Comparison of ENCODE assay signal across 15 mouse cellular contexts in the genomic region with DNA sequence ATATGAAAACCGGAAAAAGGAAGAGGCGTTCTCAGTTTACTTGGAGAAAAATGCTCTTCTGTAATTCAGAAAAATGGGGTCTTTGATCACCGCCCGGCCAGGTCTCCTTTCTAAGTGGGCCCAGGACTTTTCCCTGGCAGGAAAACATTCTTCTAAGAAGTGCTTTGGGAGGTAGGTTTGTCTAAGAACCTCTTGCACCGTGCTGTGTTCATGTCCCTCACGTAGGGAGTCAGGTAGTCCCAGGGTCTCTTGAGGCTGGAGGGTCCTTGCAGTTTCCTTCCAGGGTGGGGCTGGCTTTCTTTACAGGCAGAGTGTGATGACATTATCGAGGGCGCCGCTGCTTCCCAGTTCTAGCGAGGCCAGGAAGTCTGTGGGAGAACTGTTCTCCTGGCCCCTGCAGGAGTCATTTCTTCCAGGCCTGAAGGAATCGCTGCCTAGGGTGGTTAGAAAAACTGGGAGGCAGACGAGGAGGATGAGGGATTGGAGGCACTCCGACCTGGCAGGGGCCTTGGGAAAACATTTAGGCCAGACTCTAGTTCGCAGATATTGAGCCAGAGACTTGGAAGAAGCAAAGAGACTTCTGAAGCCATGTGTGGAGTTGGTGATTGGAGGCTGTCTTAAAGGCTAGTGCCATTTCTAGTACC. TPM values are rescaled to one million over a fixed set of nuclear protein-coding genes. Genes with fewer than 3 reads are reported as not detected.
DNase-seq lines count a peak whose midpoint lies in the region; ATAC-seq and TF ChIP-seq lines count a peak whose summit lies in the region.
"Had no signal": no experiment of that assay in that cellular context is flagged by ENCODE, and none has a peak within 500 bp of the region (broad histone marks: within the 10 kb centered on the region; RNA-seq: fewer than 3 reads in every experiment).

No protein-coding gene starts in this region.

- TF ChIP-seq CTCF in cerebellum, adult 2 months (IDR thresholded peaks at IDR 0.05; ENCODE audit: borderline replicate concordance, insufficient read depth, low read depth, low read length) = no peak

- H3K27ac ChIP-seq in limb, embryonic 12.5 days = peak overlapping the region; percentile 77
- no peak overlapping the region for H3K27ac ChIP-seq in limb, embryonic 10.5 days
- peak overlapping the region; percentile 24 to 35; a peak in 3 of 4 replicates for H3K27ac ChIP-seq in heart, embryonic 14.5 days (replicated peaks in 1 of 2; ENCODE audit: control insufficient read depth in 1 of 2, insufficient read depth in 1 of 2, low read depth in 2 of 2, low read length in 2 of 2)
- peak overlapping the region; percentile 77 for H3K27ac ChIP-seq in limb, embryonic 13.5 days
- no peak overlapping the region for H3K27ac ChIP-seq in hindbrain, embryonic 10.5 days
- no peak overlapping the region for H3K27ac ChIP-seq in cerebellum, adult 2 months (ENCODE audit: insufficient read depth, low read length)
- H3K27ac ChIP-seq: kidney, embryonic 15.5 days; midbrain, embryonic 15.5 days had no signal

- no peak overlapping the region for H3K9ac ChIP-seq in limb, embryonic 12.5 days (replicated peaks)
- no peak overlapping the region for H3K9ac ChIP-seq in heart, embryonic 14.5 days (ENCODE audit: low read length)
- no peak overlapping the region for H3K9ac ChIP-seq in limb, embryonic 13.5 days
- H3K9ac ChIP-seq: kidney, embryonic 15.5 days; liver, postnatal 0 days; midbrain, embryonic 15.5 days had no signal

- peaks cover 18% of the 10 kb centered on the region for H3K4me1 ChIP-seq in limb, embryonic 12.5 days (replicated peaks)
- H3K4me1 ChIP-seq in limb, embryonic 10.5 days = peaks cover 26% of the 10 kb centered on the region
- H3K4me1 ChIP-seq in heart, embryonic 14.5 days (ENCODE audit: control insufficient read depth in 2 of 2, insufficient read depth in 2 of 2, low read length in 2 of 2) = peaks cover 13 to 17% of the 10 kb centered on the region in 2 experiments; a peak in 3 of 4 replicates
- peaks cover 41% of the 10 kb centered on the region for H3K4me1 ChIP-seq in limb, embryonic 13.5 days
- peaks cover 29% of the 10 kb centered on the region for H3K4me1 ChIP-seq in hindbrain, embryonic 10.5 days (replicated peaks)
- H3K4me1 ChIP-seq in cerebellum, adult 2 months (ENCODE audit: control insufficient read depth, insufficient read depth, low read length) = peaks cover 4% of the 10 kb centered on the region

- no peak for DNase-seq in limb, embryonic 10.5 days (ENCODE audit: low spot score)
- DNase-seq in gastrocnemius, adult 8-10 months (ENCODE audit: low spot score in 2 of 2) = peak; percentile 46 to 59
- no peak for DNase-seq in c-Kit-positive CD71-positive TER-119-positive erythroid progenitor cells, embryonic 14.5 days (ENCODE audit: low spot score)
- DNase-seq in hindbrain, embryonic 10.5 days (ENCODE audit: low spot score) = no peak
- DNase-seq in cerebellum, adult 2 months = no peak
- DNase-seq: cerebellum, adult 11-12 months; liver, postnatal 0 days had no signal

- no peak for ATAC-seq in limb, embryonic 12.5 days (ENCODE audit: insufficient number of reproducible peaks, insufficient read depth, low FRiP score, low TSS enrichment, low read depth)
- no peak for ATAC-seq in heart, embryonic 14.5 days (ENCODE audit: insufficient number of reproducible peaks, insufficient read depth, low FRiP score, low read depth)
- ATAC-seq in limb, embryonic 13.5 days (ENCODE audit: low FRiP score, low read depth) = no peak
- ATAC-seq: forebrain, embryonic 16.5 days; liver, postnatal 0 days; midbrain, embryonic 15.5 days had no signal

- no peak overlapping the region for H3K4me2 ChIP-seq in limb, embryonic 12.5 days
- H3K4me2 ChIP-seq in heart, embryonic 14.5 days (ENCODE audit: low read length) = no peak overlapping the region
- H3K4me2 ChIP-seq in limb, embryonic 13.5 days (replicated peaks) = peak overlapping the region; percentile 23; the same call in 1 of the 2 replicates
- H3K4me2 ChIP-seq: kidney, embryonic 15.5 days; midbrain, embryonic 15.5 days had no signal

- WGBS in limb, embryonic 12.5 days = 73% methylated on average over 14 of the region's 14 CpGs
- 84% methylated on average over 14 of the region's 14 CpGs for WGBS in limb, embryonic 10.5 days
- 60% methylated on average over 14 of the region's 14 CpGs for WGBS in heart, embryonic 14.5 days
- 67% methylated on average over 14 of the region's 14 CpGs for WGBS in limb, embryonic 13.5 days
- WGBS in hindbrain, embryonic 10.5 days = 78% methylated on average over 14 of the region's 14 CpGs
- 83% methylated on average over 14 of the region's 14 CpGs for WGBS in cerebellum, adult 2 months

- no peaks in the 10 kb centered on the region for H3K36me3 ChIP-seq in limb, embryonic 12.5 days
- H3K36me3 ChIP-seq in limb, embryonic 10.5 days = no peaks in the 10 kb centered on the region
- H3K36me3 ChIP-seq in heart, embryonic 14.5 days (ENCODE audit: control insufficient read depth, insufficient read depth, low read length) = no peaks in the 10 kb centered on the region
- H3K36me3 ChIP-seq in limb, embryonic 13.5 days = no peaks in the 10 kb centered on the region
- no peaks in the 10 kb centered on the region for H3K36me3 ChIP-seq in hindbrain, embryonic 10.5 days
- H3K36me3 ChIP-seq: kidney, embryonic 15.5 days; midbrain, embryonic 15.5 days had no signal

- no peak for TF ChIP-seq POLR2A in cerebellum, adult 2 months (IDR thresholded peaks at IDR 0.05; ENCODE audit: borderline replicate concordance, insufficient read depth, low read length)

- H3K4me3 ChIP-seq in limb, embryonic 12.5 days (replicated peaks) = no peak overlapping the region
- H3K4me3 ChIP-seq in limb, embryonic 10.5 days = no peak overlapping the region
- no peak overlapping the region for H3K4me3 ChIP-seq in heart, embryonic 14.5 days (ENCODE audit: control insufficient read depth in 1 of 2, insufficient read depth in 1 of 2, low read depth in 1 of 2, low read length in 2 of 2)
- no peak overlapping the region for H3K4me3 ChIP-seq in limb, embryonic 13.5 days
- H3K4me3 ChIP-seq in hindbrain, embryonic 10.5 days = no peak overlapping the region
- no peak overlapping the region for H3K4me3 ChIP-seq in cerebellum, adult 2 months (replicated peaks; ENCODE audit: insufficient read depth, low read depth, low read length)
- H3K4me3 ChIP-seq: erythroblast, embryonic 14.5 days; kidney, embryonic 15.5 days; midbrain, embryonic 15.5 days had no signal

- no peaks in the 10 kb centered on the region for H3K27me3 ChIP-seq in limb, embryonic 12.5 days
- H3K27me3 ChIP-seq in limb, embryonic 10.5 days (ENCODE audit: low read depth, poor library complexity, severe bottlenecking) = 0 out of 2 replicates have a peak, but pooled peaks cover 4% of the 10 kb centered on the region
- H3K27me3 ChIP-seq in heart, embryonic 14.5 days (ENCODE audit: control insufficient read depth, insufficient read depth, low read length) = 0 out of 2 replicates have a peak, but pooled peaks cover 4% of the 10 kb centered on the region
- H3K27me3 ChIP-seq in limb, embryonic 13.5 days = no peaks in the 10 kb centered on the region
- H3K27me3 ChIP-seq in hindbrain, embryonic 10.5 days (ENCODE audit: insufficient read depth, poor library complexity, severe bottlenecking) = peaks cover 8% of the 10 kb centered on the region; the same call in 1 of the 2 replicates
- H3K27me3 ChIP-seq in cerebellum, adult 2 months (ENCODE audit: control insufficient read depth, insufficient read depth, low read length) = no peaks in the 10 kb centered on the region
- H3K27me3 ChIP-seq: kidney, embryonic 15.5 days; midbrain, embryonic 15.5 days had no signal

- no peaks in the 10 kb centered on the region for H3K9me3 ChIP-seq in limb, embryonic 12.5 days
- no peaks in the 10 kb centered on the region for H3K9me3 ChIP-seq in limb, embryonic 10.5 days (replicated peaks)
- no peaks in the 10 kb centered on the region for H3K9me3 ChIP-seq in heart, embryonic 14.5 days (ENCODE audit: control insufficient read depth, low read length)
- no peaks in the 10 kb centered on the region for H3K9me3 ChIP-seq in limb, embryonic 13.5 days
- H3K9me3 ChIP-seq in hindbrain, embryonic 10.5 days = no peaks in the 10 kb centered on the region
- H3K9me3 ChIP-seq: kidney, embryonic 15.5 days; midbrain, embryonic 15.5 days had no signal

RNA-seq across cellular contexts. Expression of gene Col15a1, which starts 25.4 kb away (rescaled TPM):
- polyA plus RNA-seq in limb, embryonic 12.5 days (2016; fragmentation: Nextera tagmentation; extraction: Ambion mirVana) = 11.9 and 13.1 TPM in 2 replicates
- polyA plus RNA-seq in limb, embryonic 10.5 days (2016; fragmentation: Nextera tagmentation; extraction: Ambion mirVana) = 4.9 and 8.4 TPM in 2 replicates
- total RNA-seq in gastrocnemius, adult 8-10 months (2022) = 10 to 100 TPM in 3 of 4 experiments, 1 to 10 TPM in 1; 9.7 to 30.8 (median 14.9) TPM
- 8.0 and 12.0 TPM in 2 replicates for polyA plus RNA-seq in heart, embryonic 14.5 days (2014; fragmentation: Nextera tagmentation; extraction: Ambion mirVana)
- polyA plus RNA-seq in limb, embryonic 13.5 days (2015; fragmentation: Nextera tagmentation; extraction: Ambion mirVana) = 19.1 and 19.3 TPM in 2 replicates
- 4.7 and 6.4 TPM in 2 replicates for polyA plus RNA-seq in hindbrain, embryonic 10.5 days (2016; fragmentation: Nextera tagmentation; extraction: Ambion mirVana)
- polyA plus RNA-seq in cerebellum, adult 2 months (2012; rRNA removed) = 3.9 and 5.3 TPM in 2 replicates
- total RNA-seq: granulocyte monocyte progenitor cell, adult 5-6 weeks had no signal
- polyA plus RNA-seq: erythroblast, embryonic 14.5 days had no signal

Comparison
In these comparisons a context has a peak if more than half of its experiments do, and no peak if none do; other contexts are left out.
1. H3K27ac ChIP-seq: peak in limb, embryonic 12.5 days (single experiment), heart, embryonic 14.5 days (2 of 2) and limb, embryonic 13.5 days (single experiment); none in limb, embryonic 10.5 days (single experiment), hindbrain, embryonic 10.5 days (single experiment) and cerebellum, adult 2 months (single experiment).
2. DNase-seq: peak in gastrocnemius, adult 8-10 months (2 of 2); none in limb, embryonic 10.5 days (single experiment), c-Kit-positive CD71-positive TER-119-positive erythroid progenitor cells, embryonic 14.5 days (single experiment), hindbrain, embryonic 10.5 days (single experiment) and cerebellum, adult 2 months (0 of 2).